Mouse (Mus musculus): Measurements from ENCODE around the gene Golt1a. TPM values are rescaled to one million over a fixed set of nuclear protein-coding genes. Genes with fewer than 3 reads are reported as not detected.

The Golt1a gene
- total RNA-seq, 2 experiments from 2014 or later = 1.4 TPM; not detected in 1

DNA sequence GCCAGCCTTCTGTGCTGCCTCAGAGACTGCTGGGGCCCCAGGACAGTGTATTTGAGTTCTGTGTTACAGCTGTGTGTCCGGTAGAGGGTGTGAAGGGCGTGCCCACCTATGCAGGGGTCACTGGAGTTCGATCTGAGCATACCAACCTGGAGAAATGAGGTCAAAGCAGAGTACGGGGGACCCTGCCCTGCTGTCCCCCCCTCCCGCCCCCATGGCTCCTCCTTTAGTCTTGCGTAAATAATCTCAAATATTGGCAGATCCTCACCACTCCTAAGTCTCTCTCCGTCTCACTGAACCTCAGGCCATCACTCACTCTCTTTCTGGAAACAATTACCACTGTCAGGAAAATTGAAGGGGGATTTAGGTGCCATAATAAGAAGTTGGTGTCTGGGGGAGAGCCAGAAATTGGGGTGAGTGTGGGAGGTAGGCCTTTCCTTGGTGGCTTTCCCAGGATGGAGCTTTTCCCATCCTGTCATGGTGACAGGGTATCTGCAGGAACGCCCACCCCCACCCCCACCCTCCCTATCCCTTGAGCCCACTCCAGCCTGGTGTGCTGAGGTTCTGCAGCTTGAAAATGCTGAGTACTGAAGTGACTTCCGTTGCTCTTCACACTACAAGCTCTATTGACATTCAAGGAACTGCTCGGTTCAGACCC lies 57.5 kb downstream of the Golt1a start:
- peak; percentile 48 to 58 for DNase-seq (ENCODE audit: low spot score in 2 of 2)
- intact Hi-C loops (cut with DNase I) = no loop called here

GRCm38 (mm10) chr1:133367606-133368488 lies 58.2 kb downstream of the Golt1a start:
- intact Hi-C loops (cut with DNase I) = no loop called here
- peak in 1 of 2 experiments; percentile 52 for DNase-seq (ENCODE audit: low spot score in 2 of 2)

GRCm38 (mm10) chr1:133368644-133369043 lies 59.0 kb downstream of the Golt1a start:
- intact Hi-C loops (cut with DNase I) = no loop called here
- peak; percentile 30 to 59 for DNase-seq (ENCODE audit: low spot score in 2 of 2)

- DNase-seq (ENCODE audit: low spot score in 2 of 2) = no peak
- intact Hi-C loops (cut with DNase I) = no loop called here
Measured at GRCm38 (mm10) chr1:133370352-133370751, 60.8 kb downstream of the Golt1a start.

- intact Hi-C loops (cut with DNase I) = no loop called here
- DNase-seq (ENCODE audit: low spot score in 2 of 2) = no peak
Measured at GRCm38 (mm10) chr1:133371431-133371830, 61.8 kb downstream of the Golt1a start.

GRCm38 (mm10) chr1:133372113-133372512 lies 62.5 kb downstream of the Golt1a start:
- intact Hi-C loops (cut with DNase I) = no loop called here
- DNase-seq (ENCODE audit: low spot score in 2 of 2) = no peak

Other genes with a start within 250 kb of the Golt1a start
- gene Ppp1r15b, start 178.7 kb upstream of the Golt1a start, total RNA-seq (2021) = 10 to 100 TPM; 45.5 to 46.8 TPM
- 10 to 100 TPM; 60.7 to 70.5 TPM for gene Plekha6, start 145.6 kb upstream of the Golt1a start, total RNA-seq (2021)
- gene Kiss1, start 12.1 kb downstream of the Golt1a start, total RNA-seq (2021) = 1 to 10 TPM in 1 of 2 experiments, not detected in 1; 1.8 TPM
- not detected for gene Ren1, start 40.7 kb downstream of the Golt1a start, total RNA-seq (2021)
- gene Etnk2, start 53.8 kb downstream of the Golt1a start, total RNA-seq (2021) = 1 to 10 TPM; 6.0 TPM
- gene Sox13, start 114.6 kb downstream of the Golt1a start, total RNA-seq (2021) = 1 to 10 TPM; 6.5 to 9.9 TPM

All from left cerebral cortex, postnatal 14 days (tissue).